11 mouse cellular contexts compared by ENCODE assay signal in genomic region chr2:59510416-59510815, GRCm38 (mm10). TPM values are rescaled to one million over a fixed set of nuclear protein-coding genes. Genes with fewer than 3 reads are reported as not detected.
DNase-seq lines count a peak whose midpoint lies in the region; ATAC-seq and TF ChIP-seq lines count a peak whose summit lies in the region.
"Had no signal": no experiment of that assay in that cellular context is flagged by ENCODE, and none has a peak within 500 bp of the region (broad histone marks: within the 10 kb centered on the region; RNA-seq: fewer than 3 reads in every experiment).

No protein-coding gene starts in this region.

- no peak overlapping the region for H3K9ac ChIP-seq in midbrain, embryonic 11.5 days (ENCODE audit: low read length)
- H3K9ac ChIP-seq in hindbrain, postnatal 0 days (replicated peaks; ENCODE audit: low read length) = no peak overlapping the region

- DNase-seq in gastrocnemius, postnatal 14 days = peak; percentile 29
- no peak for DNase-seq in gastrocnemius, adult 2 months
- no peak for DNase-seq in midbrain, embryonic 10.5 days (ENCODE audit: low spot score)
- no peak for DNase-seq in midbrain, embryonic 11.5 days (ENCODE audit: low spot score, missing footprints)
- peak; percentile 61 for DNase-seq in hindbrain, postnatal 0 days (ENCODE audit: low spot score)
- DNase-seq in testis, postnatal 10 days (ENCODE audit: low spot score) = peak; percentile 51
- no peak for DNase-seq in thymus, postnatal 0 days (ENCODE audit: low spot score)
- no peak for DNase-seq in Muller cell, postnatal 12 days (ENCODE audit: inconsistent ontology term)
- DNase-seq: heart, postnatal 4 days; thymus, adult 18-20 months had no signal

- H3K4me3 ChIP-seq in gastrocnemius, adult 2 months = no peak overlapping the region
- no peak overlapping the region for H3K4me3 ChIP-seq in midbrain, embryonic 10.5 days
- H3K4me3 ChIP-seq in midbrain, embryonic 11.5 days (ENCODE audit: low read depth, low read length) = no peak overlapping the region
- no peak overlapping the region for H3K4me3 ChIP-seq in hindbrain, postnatal 0 days (ENCODE audit: low read length)
- H3K4me3 ChIP-seq: left cerebral cortex, adult 2 months had no signal

- 52% methylated on average over 9 of the region's 9 CpGs for WGBS in midbrain, embryonic 10.5 days
- 45% methylated on average over 9 of the region's 9 CpGs for WGBS in midbrain, embryonic 11.5 days
- WGBS in hindbrain, postnatal 0 days = 23% methylated on average over 9 of the region's 9 CpGs

- ATAC-seq in midbrain, embryonic 11.5 days (ENCODE audit: low FRiP score) = no peak
- peak; percentile 79 for ATAC-seq in hindbrain, postnatal 0 days

- intact Hi-C loops in gastrocnemius, postnatal 14 days (cut with DNase I; ENCODE audit: low total_unique reads) = no loop called here
- intact Hi-C loops in gastrocnemius, adult 2 months (cut with DNase I) = no loop called here

- no peaks in the 10 kb centered on the region for H3K36me3 ChIP-seq in midbrain, embryonic 10.5 days
- no peaks in the 10 kb centered on the region for H3K36me3 ChIP-seq in midbrain, embryonic 11.5 days (ENCODE audit: control insufficient read depth, insufficient read depth, low read length)
- H3K36me3 ChIP-seq in hindbrain, postnatal 0 days (ENCODE audit: insufficient read depth, low read length) = no peaks in the 10 kb centered on the region

- no peaks in the 10 kb centered on the region for H3K27me3 ChIP-seq in midbrain, embryonic 10.5 days (ENCODE audit: low read depth, poor library complexity, severe bottlenecking)
- no peaks in the 10 kb centered on the region for H3K27me3 ChIP-seq in midbrain, embryonic 11.5 days (ENCODE audit: control insufficient read depth, insufficient read depth, low read length)
- H3K27me3 ChIP-seq in hindbrain, postnatal 0 days (ENCODE audit: insufficient read depth, low read length) = no peaks in the 10 kb centered on the region

- H3K4me2 ChIP-seq in midbrain, embryonic 11.5 days = no peak overlapping the region
- peak overlapping the region; percentile 25; the same call in 1 of the 2 replicates for H3K4me2 ChIP-seq in hindbrain, postnatal 0 days (ENCODE audit: low read depth, low read length)

- TF ChIP-seq CTCF in gastrocnemius, adult 2 months (IDR thresholded peaks at IDR 0.05) = no peak
- no peak for TF ChIP-seq CTCF in hindbrain, postnatal 0 days (IDR thresholded peaks at IDR 0.05; ENCODE audit: low read depth)

- H3K9me3 ChIP-seq in midbrain, embryonic 10.5 days (replicated peaks) = no peaks in the 10 kb centered on the region
- no peaks in the 10 kb centered on the region for H3K9me3 ChIP-seq in midbrain, embryonic 11.5 days (ENCODE audit: control insufficient read depth, low read length)
- H3K9me3 ChIP-seq in hindbrain, postnatal 0 days (ENCODE audit: low read length) = no peaks in the 10 kb centered on the region

- H3K4me1 ChIP-seq in midbrain, embryonic 10.5 days = peaks cover 16% of the 10 kb centered on the region
- H3K4me1 ChIP-seq in midbrain, embryonic 11.5 days (ENCODE audit: control insufficient read depth, insufficient read depth, low read length) = peaks cover 4% of the 10 kb centered on the region; the same call in 1 of the 2 replicates
- peaks cover 8% of the 10 kb centered on the region; the same call in 1 of the 2 replicates for H3K4me1 ChIP-seq in hindbrain, postnatal 0 days (ENCODE audit: insufficient read depth, low read length)

- no peak overlapping the region for H3K27ac ChIP-seq in gastrocnemius, adult 2 months
- 0 out of 2 replicates have a peak overlapping the region, but pooled peaks have one; percentile 34 for H3K27ac ChIP-seq in midbrain, embryonic 10.5 days (replicated peaks)
- no peak overlapping the region for H3K27ac ChIP-seq in midbrain, embryonic 11.5 days (ENCODE audit: low read depth, low read length)
- peak overlapping the region; percentile 68; the same call in 1 of the 2 replicates for H3K27ac ChIP-seq in hindbrain, postnatal 0 days
- H3K27ac ChIP-seq: left cerebral cortex, adult 2 months had no signal

RNA-seq across cellular contexts. Expression of gene Dapl1, which starts 26.0 kb away (rescaled TPM):
- not detected for total RNA-seq in gastrocnemius, postnatal 14 days (2021)
- total RNA-seq in gastrocnemius, adult 2 months (2021) = not detected
- polyA plus RNA-seq in midbrain, embryonic 10.5 days (2016; fragmentation: Nextera tagmentation; extraction: Ambion mirVana) = 0.84 and 1.8 TPM in 2 replicates
- polyA plus RNA-seq in midbrain, embryonic 11.5 days (2014; fragmentation: Nextera tagmentation; extraction: Ambion mirVana) = 0.42 TPM in 1 of 2 replicates, not detected in the other
- total RNA-seq in hindbrain, postnatal 0 days (2014; rRNA removed) = 6.8 TPM in 1 of 2 replicates, not detected in the other
- 5.6 and 5.9 TPM in 2 replicates for polyA plus RNA-seq in hindbrain, postnatal 0 days (2015; fragmentation: Nextera tagmentation; extraction: Ambion mirVana)
- 4.2 and 4.9 TPM in 2 replicates for polyA plus RNA-seq in thymus, postnatal 0 days (2015; fragmentation: Nextera tagmentation; extraction: Ambion mirVana)
- total RNA-seq: heart, postnatal 4 days had no signal

Comparison
In these comparisons a context has a peak if more than half of its experiments do, and no peak if none do; other contexts are left out.
1. DNase-seq: peak in gastrocnemius, postnatal 14 days (single experiment), hindbrain, postnatal 0 days (single experiment) and testis, postnatal 10 days (single experiment); none in gastrocnemius, adult 2 months (single experiment), midbrain, embryonic 10.5 days (single experiment), midbrain, embryonic 11.5 days (single experiment), thymus, postnatal 0 days (single experiment) and Muller cell, postnatal 12 days (single experiment).
2. H3K27ac ChIP-seq: peak in midbrain, embryonic 10.5 days (single experiment) and hindbrain, postnatal 0 days (single experiment); none in gastrocnemius, adult 2 months (single experiment) and midbrain, embryonic 11.5 days (single experiment).